Mouse (Mus musculus): Measurements from ENCODE around the gene Cyp2d11. TPM values are rescaled to one million over a fixed set of nuclear protein-coding genes. Genes with fewer than 3 reads are reported as not detected.
A peak's percentile ranks its signal among the peaks of the same experiment; 100 is the strongest.
"Not testable (repeated sequence)": the region's sequence is repeated elsewhere in the genome, so short reads cannot be mapped to it uniquely, and the experiment has no call there.

The Cyp2d11 gene
- polyA plus RNA-seq, 1 experiment: not detected

DNA sequence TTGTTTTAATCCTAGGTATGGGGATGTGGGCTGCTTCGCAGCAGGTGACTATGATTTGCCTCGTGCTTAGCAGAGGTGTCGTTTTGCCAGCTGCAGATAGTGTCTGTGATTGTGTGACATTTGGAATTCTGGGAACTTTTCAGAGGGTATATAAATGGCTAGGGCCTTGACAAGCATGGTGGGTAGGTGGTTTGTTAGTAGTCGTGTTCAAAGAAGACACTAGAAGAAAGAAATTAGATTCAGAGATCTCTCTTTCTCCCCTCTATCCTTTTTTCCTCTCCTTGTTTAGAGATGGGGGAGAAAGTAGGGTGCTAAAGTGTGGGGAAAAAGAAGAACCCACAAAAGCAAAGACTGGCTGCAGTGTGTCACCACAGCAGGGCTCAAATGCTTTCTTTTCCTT lies 25.7 kb downstream of the Cyp2d11 start:
- 79% methylated on average over 4 of the region's 4 CpGs for WGBS

DNA sequence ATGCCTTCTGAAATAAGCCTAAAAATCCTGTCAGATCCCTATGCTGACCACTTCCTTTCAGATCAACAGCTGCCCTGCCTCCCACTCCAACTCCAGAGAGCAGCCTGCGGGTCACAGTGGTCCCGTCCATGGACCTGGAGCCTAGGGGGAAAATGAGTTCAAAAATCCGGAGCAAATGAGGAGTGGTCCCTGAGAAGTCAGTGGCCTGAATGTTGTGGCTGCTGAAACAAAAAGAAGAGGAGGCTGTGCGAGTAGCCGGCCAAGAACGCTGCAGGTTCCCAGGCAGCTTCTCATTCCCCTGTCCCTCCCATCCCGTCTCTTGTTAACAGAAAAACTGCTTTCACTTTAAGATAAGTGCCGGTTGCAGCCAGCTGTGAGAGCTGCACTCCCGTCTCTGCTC lies 29.3 kb downstream of the Cyp2d11 start:
- H3K4me3 ChIP-seq (replicated peaks; ENCODE audit: control insufficient read depth, low read depth, low read length); H3K27ac ChIP-seq (ENCODE audit: control insufficient read depth, insufficient read depth, low read depth, low read length, poor library complexity); H3K4me1 ChIP-seq (ENCODE audit: control insufficient read depth, insufficient read depth, low read length): not testable (repeated sequence)
- WGBS: 2% methylated on average over 7 of the region's 9 CpGs

More for the DNA sequence above, 25.7 kb downstream of the Cyp2d11 start:
- TF ChIP-seq CTCF (IDR thresholded peaks at IDR 0.05; ENCODE audit: control insufficient read depth, insufficient read depth, low read length): no peak
- no peak for TF ChIP-seq POLR2A (IDR thresholded peaks at IDR 0.05; ENCODE audit: borderline replicate concordance, control insufficient read depth, low read depth, low read length)
- no peak overlapping the region for H3K27ac ChIP-seq (ENCODE audit: control insufficient read depth, insufficient read depth, low read depth, low read length, poor library complexity)
- H3K4me1 ChIP-seq (ENCODE audit: control insufficient read depth, insufficient read depth, low read length): no peaks in the 10 kb centered on the region; the same call in 1 of the 2 replicates
- no peak overlapping the region for H3K4me3 ChIP-seq (replicated peaks; ENCODE audit: control insufficient read depth, low read depth, low read length)

DNA sequence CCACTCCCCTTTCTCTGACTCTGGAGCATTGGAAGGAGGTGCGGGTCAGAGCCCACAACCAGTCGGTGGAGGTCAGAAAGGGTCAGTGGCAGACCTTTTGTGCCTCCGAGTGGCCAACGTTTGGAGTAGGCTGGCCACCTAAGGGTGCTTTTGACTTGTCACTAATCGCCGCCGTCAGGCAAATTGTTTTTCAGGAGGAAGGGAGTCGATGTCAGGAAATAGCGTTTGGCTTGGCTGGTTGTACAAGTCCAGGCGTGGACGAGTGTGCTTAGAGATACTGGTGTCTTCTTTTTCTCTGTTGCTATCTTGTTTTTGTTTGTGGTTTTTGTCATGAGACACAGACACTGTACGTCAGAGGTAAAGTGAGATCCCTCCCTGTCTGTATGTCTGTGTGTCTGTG lies 30.0 kb downstream of the Cyp2d11 start:
- H3K4me1 ChIP-seq (ENCODE audit: control insufficient read depth, insufficient read depth, low read length); H3K27ac ChIP-seq (ENCODE audit: control insufficient read depth, insufficient read depth, low read depth, low read length, poor library complexity); H3K4me3 ChIP-seq (replicated peaks; ENCODE audit: control insufficient read depth, low read depth, low read length): not testable (repeated sequence)
- WGBS: 40% methylated on average over 9 of the region's 12 CpGs

DNA sequence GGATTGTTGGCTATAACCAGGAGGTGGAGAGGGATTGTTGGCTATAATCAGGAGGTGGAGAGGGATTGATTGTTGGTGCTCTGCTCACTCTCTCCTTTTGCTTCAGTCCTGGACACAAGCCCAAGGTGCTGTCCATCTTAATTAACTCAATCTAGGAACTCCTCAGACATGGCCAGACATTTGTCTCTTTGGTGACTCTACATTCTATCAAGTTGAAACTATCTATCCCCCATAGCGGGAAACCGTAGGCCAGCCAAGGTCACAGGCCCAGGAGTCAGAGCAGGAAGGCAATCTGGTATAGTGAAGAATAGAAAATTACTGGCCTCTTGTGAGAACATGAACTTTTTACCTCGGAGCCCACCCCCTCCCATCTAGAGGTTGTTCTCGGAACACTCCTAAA lies 31.6 kb downstream of the Cyp2d11 start:
- Histone ChIP-seq H3K4me3 (replicated peaks; ENCODE audit: control insufficient read depth, low read depth, low read length) (no peak overlapping the region), H3K27ac (ENCODE audit: control insufficient read depth, insufficient read depth, low read depth, low read length, poor library complexity) (no peak overlapping the region), H3K4me1 (ENCODE audit: control insufficient read depth, insufficient read depth, low read length) (no peaks in the 10 kb centered on the region)
- 74% methylated on average over 4 of the region's 4 CpGs for WGBS
- no peak for TF ChIP-seq POLR2A (IDR thresholded peaks at IDR 0.05; ENCODE audit: borderline replicate concordance, control insufficient read depth, low read depth, low read length)
- TF ChIP-seq CTCF (IDR thresholded peaks at IDR 0.05; ENCODE audit: control insufficient read depth, insufficient read depth, low read length): no peak

DNA sequence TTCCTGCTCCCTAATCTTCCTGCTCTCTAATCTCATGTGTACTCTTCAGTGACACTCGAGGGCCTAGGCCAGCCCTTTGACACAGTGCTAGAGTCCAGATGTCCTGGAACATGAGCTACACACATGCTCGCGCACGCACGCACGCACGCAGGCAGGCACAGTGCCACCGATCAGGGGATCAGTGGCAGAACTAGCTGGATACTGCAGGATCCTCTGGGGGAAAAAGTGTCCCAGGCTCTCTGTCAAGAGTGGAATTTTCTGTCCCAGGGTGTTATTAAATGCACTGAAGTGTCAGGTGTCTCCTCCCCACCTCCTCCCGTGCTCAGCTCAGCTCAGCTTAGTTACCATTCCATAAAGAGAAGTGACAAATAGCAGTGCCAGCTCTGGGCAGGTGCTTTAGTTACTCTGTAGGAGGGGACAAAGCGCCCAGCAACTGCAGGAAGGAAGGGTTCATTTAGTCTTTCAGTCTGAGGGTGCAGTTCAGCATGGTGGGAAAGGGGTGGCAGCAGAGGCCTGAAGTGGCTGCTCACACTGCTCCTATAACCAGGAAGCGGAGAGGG lies 32.3 kb downstream of the Cyp2d11 start:
- TF ChIP-seq CTCF (IDR thresholded peaks at IDR 0.05; ENCODE audit: control insufficient read depth, insufficient read depth, low read length): peak; percentile 26; the same call in 1 of the 2 replicates
- no peak for TF ChIP-seq POLR2A (IDR thresholded peaks at IDR 0.05; ENCODE audit: borderline replicate concordance, control insufficient read depth, low read depth, low read length)
- WGBS: 74% methylated on average over 11 of the region's 11 CpGs
- no peaks in the 10 kb centered on the region for H3K4me1 ChIP-seq (ENCODE audit: control insufficient read depth, insufficient read depth, low read length)

DNA sequence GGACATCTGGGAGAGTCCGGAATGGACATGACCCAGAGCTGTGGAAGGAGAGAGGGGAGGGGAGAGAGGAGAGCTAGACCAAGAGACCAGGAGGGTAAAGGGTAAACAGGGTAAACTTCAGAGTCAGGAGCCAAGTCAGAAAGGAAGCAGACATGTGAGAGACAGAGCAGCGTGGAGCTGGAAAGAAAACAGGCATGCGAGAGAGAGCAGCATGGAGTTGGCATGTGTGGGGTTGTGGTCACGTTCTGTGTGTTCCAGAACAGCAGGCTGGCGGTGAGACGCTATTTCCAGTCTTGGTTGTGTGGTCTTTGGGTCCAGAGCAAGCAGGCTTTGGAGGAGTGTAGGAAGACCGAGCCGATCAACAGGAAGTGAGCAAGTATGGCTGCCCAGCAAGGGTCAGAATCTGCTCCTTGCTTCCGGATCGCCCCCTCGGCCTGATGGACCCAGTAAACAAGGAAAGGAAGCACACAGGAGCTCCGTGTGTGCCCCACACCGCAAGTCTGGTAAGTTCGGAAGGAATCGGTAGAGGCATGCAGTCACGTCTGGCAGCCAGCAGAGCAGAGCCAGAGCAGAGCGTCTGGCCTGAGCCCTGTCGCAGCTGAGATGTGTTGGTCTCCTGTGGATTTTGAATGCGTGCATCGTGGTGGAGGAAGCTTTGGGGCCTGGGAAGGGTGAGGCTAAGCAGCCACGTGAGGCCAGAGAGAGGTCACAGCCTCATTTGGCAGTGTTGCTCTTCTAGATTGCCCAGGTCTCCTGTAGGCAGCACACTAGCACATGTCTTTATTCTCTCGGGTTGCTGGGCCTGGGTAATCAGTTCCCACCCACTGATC lies 35.2 kb downstream of the Cyp2d11 start:
- H3K4me3 ChIP-seq (replicated peaks; ENCODE audit: control insufficient read depth, low read depth, low read length): no peak overlapping the region
- H3K4me1 ChIP-seq (ENCODE audit: control insufficient read depth, insufficient read depth, low read length): peaks cover 1% of the 10 kb centered on the region; the same call in 1 of the 2 replicates
- TF ChIP-seq CTCF (IDR thresholded peaks at IDR 0.05; ENCODE audit: control insufficient read depth, insufficient read depth, low read length) (no peak), POLR2A (IDR thresholded peaks at IDR 0.05; ENCODE audit: borderline replicate concordance, control insufficient read depth, low read depth, low read length) (no peak)
- H3K27ac ChIP-seq (ENCODE audit: control insufficient read depth, insufficient read depth, low read depth, low read length, poor library complexity): peak overlapping the region; percentile 11; the same call in 1 of the 2 replicates
- 68% methylated on average over 22 of the region's 22 CpGs for whole genome bisulfite sequencing

More for the DNA sequence above, 32.3 kb downstream of the Cyp2d11 start:
- H3K4me3 ChIP-seq (replicated peaks; ENCODE audit: control insufficient read depth, low read depth, low read length): no peak overlapping the region
- H3K27ac ChIP-seq (ENCODE audit: control insufficient read depth, insufficient read depth, low read depth, low read length, poor library complexity): no peak overlapping the region

DNA sequence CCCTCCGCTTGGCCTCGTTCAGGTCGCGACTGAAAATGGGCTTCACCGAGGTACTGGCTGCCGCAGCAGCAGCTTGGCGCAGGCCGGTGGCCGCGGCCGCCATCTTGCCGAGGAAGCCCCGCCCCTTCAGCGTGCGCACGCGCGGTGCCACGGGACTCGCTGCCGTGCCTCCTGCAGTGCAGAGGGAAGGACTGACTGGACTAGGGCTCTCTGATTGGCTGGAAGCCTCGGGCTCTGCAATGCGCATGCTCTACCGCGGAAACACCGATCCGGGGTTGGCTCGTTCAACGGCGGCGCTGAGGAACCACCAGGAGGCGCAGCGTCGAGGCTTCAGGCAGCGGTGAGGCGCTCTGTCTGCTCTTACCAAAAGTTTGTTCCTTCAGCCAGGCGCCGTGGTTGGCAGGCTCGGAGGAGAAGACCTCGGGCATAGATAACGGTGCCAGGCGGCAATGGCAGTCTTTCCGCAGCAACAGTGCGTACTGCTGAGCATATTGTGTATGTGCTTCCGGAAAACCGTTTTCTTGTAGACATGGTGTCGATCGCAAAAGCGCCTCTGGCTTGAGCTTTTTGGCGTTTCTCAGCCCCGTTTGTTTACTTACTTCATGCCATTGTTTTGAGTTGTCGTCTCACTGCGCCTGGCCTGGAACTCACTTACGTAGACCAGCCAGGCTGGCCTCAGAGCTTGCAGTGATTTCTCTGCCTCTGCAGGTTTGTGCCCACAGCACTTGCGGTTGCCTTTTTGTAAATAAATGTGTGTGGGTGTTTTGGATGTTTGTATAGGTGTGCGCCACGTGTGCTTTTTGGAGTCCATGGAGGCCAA lies 39.5 kb downstream of the Cyp2d11 start, which contains the start of gene Ndufa6:
Gene Ndufa6 (minus strand): TSS at position 197 of the 820 bp plus-strand sequence.
- Histone ChIP-seq H3K4me1 (ENCODE audit: control insufficient read depth, insufficient read depth, low read length) (peaks cover 3% of the 10 kb centered on the region; the same call in 1 of the 2 replicates), H3K27ac (ENCODE audit: control insufficient read depth, insufficient read depth, low read depth, low read length, poor library complexity) (peak within 1 kb of the TSS; percentile 89), H3K4me3 (replicated peaks; ENCODE audit: control insufficient read depth, low read depth, low read length) (peak within 1 kb of the TSS; percentile 90)
- TF ChIP-seq POLR2A (IDR thresholded peaks at IDR 0.05; ENCODE audit: borderline replicate concordance, control insufficient read depth, low read depth, low read length) (peak; percentile 97), CTCF (IDR thresholded peaks at IDR 0.05; ENCODE audit: control insufficient read depth, insufficient read depth, low read length) (peak; percentile 96)
- WGBS: 1% methylated on average over 57 of the region's 57 CpGs

DNA sequence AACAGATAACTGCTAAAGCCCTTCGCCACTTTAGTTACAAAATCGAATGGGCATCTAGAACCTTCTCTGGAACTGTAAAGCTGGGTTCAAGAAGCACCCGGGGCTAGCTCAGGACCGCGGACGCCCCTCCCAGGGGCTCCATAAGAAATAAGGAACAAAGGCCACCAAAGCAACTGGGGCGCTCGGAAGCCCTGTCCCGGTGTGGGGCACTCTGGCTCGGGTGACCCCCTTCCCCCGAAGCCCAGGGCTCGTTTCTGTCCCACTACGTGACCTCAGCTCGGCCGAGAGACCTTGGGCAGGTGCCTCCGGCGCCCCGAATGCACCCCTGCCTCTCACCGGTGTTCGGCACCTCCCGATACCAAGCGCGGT lies 40.1 kb downstream of the Cyp2d11 start:
- H3K4me1 ChIP-seq (ENCODE audit: control insufficient read depth, insufficient read depth, low read length): peaks cover 3% of the 10 kb centered on the region; the same call in 1 of the 2 replicates
- TF ChIP-seq CTCF (IDR thresholded peaks at IDR 0.05; ENCODE audit: control insufficient read depth, insufficient read depth, low read length): no peak
- no peak for TF ChIP-seq POLR2A (IDR thresholded peaks at IDR 0.05; ENCODE audit: borderline replicate concordance, control insufficient read depth, low read depth, low read length)
- peak overlapping the region; percentile 67 for H3K27ac ChIP-seq (ENCODE audit: control insufficient read depth, insufficient read depth, low read depth, low read length, poor library complexity)
- H3K4me3 ChIP-seq (replicated peaks; ENCODE audit: control insufficient read depth, low read depth, low read length): peak overlapping the region; percentile 90
- under 1% methylated on average over 23 of the region's 23 CpGs for WGBS

Data from bone marrow, adult 2 months (tissue).